ENCODE assay signal across 8 mouse cellular contexts in genomic region chr17:30498376-30498719, GRCm38 (mm10).
DNase-seq lines count a peak whose midpoint lies in the region; TF ChIP-seq lines count a peak whose summit lies in the region.

No protein-coding gene starts in this region.

- H3K27me3 ChIP-seq in thymus, adult 2 months (ENCODE audit: control insufficient read depth, insufficient read depth, low read length): no peaks in the 10 kb centered on the region

- no peak for TF ChIP-seq CTCF in lung, adult 2 months (IDR thresholded peaks at IDR 0.05; ENCODE audit: insufficient read depth, low read length)
- no peak for TF ChIP-seq CTCF in thymus, adult 2 months (IDR thresholded peaks at IDR 0.05; ENCODE audit: borderline replicate concordance, control insufficient read depth, extremely low read depth, insufficient read depth, low read length, poor library complexity)

- WGBS in lung, adult 2 months: 47% methylated on average over 6 of the region's 6 CpGs
- WGBS in thymus, adult 2 months: 87% methylated on average over 6 of the region's 6 CpGs

- intact Hi-C loops in heart, postnatal 36 days (cut with DNase I): no loop called here

- TF ChIP-seq POLR2A in lung, adult 2 months (IDR thresholded peaks at IDR 0.05; ENCODE audit: borderline replicate concordance, extremely low read depth, low read depth, low read length): no peak
- no peak for TF ChIP-seq POLR2A in thymus, adult 2 months (IDR thresholded peaks at IDR 0.05; ENCODE audit: control insufficient read depth, extremely low read depth, insufficient read depth, low read length, poor library complexity)

- H3K4me1 ChIP-seq in lung, adult 2 months (ENCODE audit: control insufficient read depth, insufficient read depth, low read length): no peaks in the 10 kb centered on the region; the same call in 1 of the 2 replicates
- no peaks in the 10 kb centered on the region for H3K4me1 ChIP-seq in thymus, adult 2 months (replicated peaks; ENCODE audit: control insufficient read depth, insufficient read depth, low read length)

- DNase-seq in cerebellum, adult 11 months: peak; percentile 46
- no peak for DNase-seq in cerebellum, adult 9-10 months
- DNase-seq in urinary bladder, postnatal 14 days (ENCODE audit: low spot score): peak; percentile 51
- no peak for DNase-seq in urinary bladder, postnatal 10 days (ENCODE audit: low spot score)
- DNase-seq in heart, postnatal 36 days: peak; percentile 65 to 73
- DNase-seq in lung, adult 2 months: peak; percentile 21
- DNase-seq in thymus, postnatal 4 days: no peak
- DNase-seq in thymus, adult 2 months: no peak

- no peak overlapping the region for H3K4me3 ChIP-seq in lung, adult 2 months (replicated peaks; ENCODE audit: extremely low read depth, low read depth, low read length)
- H3K4me3 ChIP-seq in thymus, adult 2 months (ENCODE audit: control insufficient read depth, insufficient read depth, low read length): no peak overlapping the region

- H3K27ac ChIP-seq in thymus, adult 2 months (ENCODE audit: control insufficient read depth, insufficient read depth, low read length): no peak overlapping the region

- H3K36me3 ChIP-seq in thymus, adult 2 months (ENCODE audit: control insufficient read depth, insufficient read depth, low read length): no peaks in the 10 kb centered on the region

Comparison
In these comparisons a context has a peak if more than half of its experiments do, and no peak if none do; other contexts are left out.
1. DNase-seq: peak in cerebellum, adult 11 months (single experiment), urinary bladder, postnatal 14 days (single experiment), heart, postnatal 36 days (2 of 2) and lung, adult 2 months (single experiment); none in cerebellum, adult 9-10 months (single experiment), urinary bladder, postnatal 10 days (single experiment), thymus, postnatal 4 days (single experiment) and thymus, adult 2 months (single experiment).